Mouse (Mus musculus) MEL (cell line): ENCODE measurements around the gene Sorl1.

Experiments used
- CTCF ChIP-seq, 3 experiments: IDR thresholded peaks in 2 of 3; conservative IDR thresholded peaks in 1 of 3; 2 replicates each; pipeline ENCODE4 v1.5.1; 2011 to 2012; ENCODE audit warnings: low read length in 3 of 3, low read depth in 2 of 3, mild to moderate bottlenecking in 2 of 3, improper control_type of control experiment in 1 of 3, inconsistent platforms in 1 of 3, mixed read lengths in 1 of 3, moderate library complexity in 1 of 3; ENCODE audit not compliant: control insufficient read depth in 1 of 3, insufficient read depth in 1 of 3, poor library complexity in 1 of 3, severe bottlenecking in 1 of 3
- EP300 ChIP-seq, 2 experiments: IDR thresholded peaks; 2 replicates each; pipeline ENCODE4 v1.6.1; 2011; ENCODE audit warnings: improper control_type of control experiment in 2 of 2, low read length in 2 of 2, low read depth in 1 of 2, mild to moderate bottlenecking in 1 of 2
- GATA1 ChIP-seq: IDR thresholded peaks from 2 replicates; pipeline ENCODE4 v1.6.1; 2011; ENCODE audit warnings: low read depth, low read length, improper control_type of control experiment
- MEF2A ChIP-seq: IDR thresholded peaks from 2 replicates; pipeline ENCODE4 v1.6.1; 2014; ENCODE audit warnings: low read depth, mild to moderate bottlenecking, inconsistent platforms, low read length, improper control_type of control experiment; ENCODE audit not compliant: poor library complexity, insufficient replicate concordance, severe bottlenecking; ENCODE audit errors: extremely low read depth
- POLR2A ChIP-seq, 2 experiments: IDR thresholded peaks; 2 replicates each; pipeline ENCODE4 v1.6.1; 2011 to 2012; ENCODE audit warnings: low read length in 2 of 2, mild to moderate bottlenecking in 2 of 2, control low read depth in 1 of 2, improper control_type of control experiment in 1 of 2, low read depth in 1 of 2, moderate library complexity in 1 of 2; ENCODE audit not compliant: control insufficient read depth in 1 of 2, insufficient read depth in 1 of 2, poor library complexity in 1 of 2

- TF ChIP-seq POLR2A (IDR thresholded peaks at IDR 0.05; ENCODE audit: control insufficient read depth in 1 of 2, insufficient read depth in 1 of 2, low read depth in 1 of 2, low read length in 2 of 2, poor library complexity in 1 of 2): no peak
- no peak for TF ChIP-seq EP300 (IDR thresholded peaks at IDR 0.05; ENCODE audit: low read depth in 1 of 2, low read length in 2 of 2)
- no peak for TF ChIP-seq MEF2A
- no peak for TF ChIP-seq GATA1
- TF ChIP-seq CTCF (IDR thresholded peaks at IDR 0.05 in 2 of 3, conservative IDR thresholded peaks at IDR 0.05 in 1 of 3; ENCODE audit: control insufficient read depth in 1 of 3, insufficient read depth in 1 of 3, low read depth in 2 of 3, low read length in 3 of 3, poor library complexity in 1 of 3, severe bottlenecking in 1 of 3): no peak
These were observed 88.8 kb downstream of the Sorl1 start for GRCm38 (mm10) chr9:42035213-42035765.
